Mouse (Mus musculus) midbrain, embryonic 16.5 days (tissue): ENCODE results near the gene 4930518I15Rik. TPM values are rescaled to one million over a fixed set of nuclear protein-coding genes. Genes with fewer than 3 reads are reported as not detected.

Experiments used
- ATAC-seq: fragments of 200-750 bp; cut with Nextera tagmentation; 2 replicates; pipeline ENCODE4 v1.8.0; 2017; ENCODE audit warnings: moderate TSS enrichment
- H3K27ac ChIP-seq: fragments of 300-500 bp; sonication (generic); 2 replicates; pipeline ENCODE4 v1.5.1; 2014; ENCODE audit warnings: mild to moderate bottlenecking, low read length, mixed read lengths
- H3K27me3 ChIP-seq: fragments of 300-500 bp; sonication (generic); 2 replicates; pipeline ENCODE4 v1.6.1; 2014; ENCODE audit warnings: low read depth, low read length, mixed read lengths; ENCODE audit not compliant: control insufficient read depth, insufficient read depth
- H3K36me3 ChIP-seq: fragments of 300-500 bp; sonication (generic); 2 replicates; pipeline ENCODE4 v1.6.1; 2014; ENCODE audit warnings: mild to moderate bottlenecking, low read length, moderate library complexity, mixed read lengths; ENCODE audit not compliant: control insufficient read depth, insufficient read depth
- H3K4me1 ChIP-seq: fragments of 300-500 bp; sonication (generic); 2 replicates; pipeline ENCODE4 v1.6.1; 2014; ENCODE audit warnings: mild to moderate bottlenecking, low read length, mixed read lengths; ENCODE audit not compliant: control insufficient read depth, insufficient read depth
- H3K4me2 ChIP-seq: fragments of 300-500 bp; sonication (generic); 2 replicates; pipeline ENCODE4 v1.6.1; 2014; ENCODE audit warnings: mild to moderate bottlenecking, low read length, mixed read lengths
- H3K4me3 ChIP-seq: fragments of 300-500 bp; sonication (generic); 2 replicates; pipeline ENCODE4 v1.5.1; 2014; ENCODE audit warnings: low read depth, mild to moderate bottlenecking, low read length, moderate library complexity, mixed read lengths
- H3K9ac ChIP-seq: fragments of 300-500 bp; sonication (generic); 2 replicates; pipeline ENCODE4 v1.6.1; 2014; ENCODE audit warnings: low read depth, low read length, mixed read lengths
- H3K9me3 ChIP-seq: fragments of 300-500 bp; sonication (generic); replicated peaks from 2 replicates; pipeline ENCODE4 v1.6.1; 2014; ENCODE audit warnings: mild to moderate bottlenecking, low read length, mixed read lengths; ENCODE audit not compliant: control insufficient read depth, poor library complexity, severe bottlenecking
- WGBS: fragments of 180-500 bp; shearing (Covaris S2); extraction: QIAGEN DNeasy Blood & Tissue Kit; methylation state at CpG from one replicate; pipeline ENCODE4 v1.1.7; 2014; 5-methylcytosine and 5-hydroxymethylcytosine counted together
- polyA plus RNA-seq: library from polyadenylated mRNA; unstranded; fragments of >200 nt; fragmentation: Nextera tagmentation; extraction: Ambion mirVana; gene quantifications from 2 replicates; pipeline ENCODE4 v1.2.1, GENCODE M21; 2015

Gene 4930518I15Rik
- polyA plus RNA-seq, 1 experiment from 2014 or later: 10.2 TPM

DNA sequence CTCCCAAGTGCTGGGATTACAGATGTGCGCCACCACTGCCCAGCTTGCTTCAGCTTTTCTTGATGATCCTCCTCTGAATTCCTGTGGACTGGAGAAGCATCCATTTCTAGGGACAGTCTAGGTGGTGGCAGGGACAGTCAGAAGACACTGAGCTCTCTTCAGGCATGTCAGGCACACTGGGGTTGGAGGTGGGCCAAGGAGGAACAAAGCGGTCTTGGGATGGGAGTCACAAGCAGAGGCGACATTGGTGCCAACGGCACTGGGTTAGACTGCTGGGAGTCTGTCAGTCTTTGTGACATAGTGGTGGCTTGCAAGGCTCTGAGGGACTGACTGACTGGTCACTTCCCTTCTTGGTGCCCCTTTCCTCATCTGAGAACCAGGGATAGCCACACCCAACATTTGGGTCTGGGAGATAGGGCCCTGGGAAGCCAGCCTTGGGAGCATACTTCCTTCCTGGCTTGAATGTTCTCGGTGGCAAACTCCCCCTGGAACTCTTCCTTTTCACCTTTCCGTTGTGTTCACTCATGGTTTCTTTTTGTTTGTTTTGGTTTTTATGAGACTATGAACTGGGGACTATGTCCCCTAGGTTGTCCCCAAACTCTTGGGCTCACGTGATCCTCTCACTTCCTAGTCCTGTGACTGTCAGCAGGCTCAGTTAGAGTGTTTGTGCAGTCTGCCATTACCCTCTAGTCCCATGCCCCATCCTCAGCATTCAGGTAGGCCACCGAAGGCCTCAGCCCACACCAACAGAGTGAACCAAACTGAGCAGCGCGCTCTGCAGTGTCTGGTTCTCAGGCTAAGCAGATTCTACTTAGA, 26.9 kb upstream of the 4930518I15Rik start:
- WGBS: 91% methylated on average over 10 of the region's 10 CpGs
- Histone ChIP-seq H3K36me3 (no peaks in the 10 kb centered on the region), H3K4me3 (no peak overlapping the region), H3K4me1 (no peaks in the 10 kb centered on the region), H3K4me2 (no peak overlapping the region), H3K9me3 (no peaks in the 10 kb centered on the region), H3K9ac (no peak overlapping the region), H3K27me3 (no peaks in the 10 kb centered on the region), H3K27ac (no peak overlapping the region)
- ATAC-seq: no peak

DNA sequence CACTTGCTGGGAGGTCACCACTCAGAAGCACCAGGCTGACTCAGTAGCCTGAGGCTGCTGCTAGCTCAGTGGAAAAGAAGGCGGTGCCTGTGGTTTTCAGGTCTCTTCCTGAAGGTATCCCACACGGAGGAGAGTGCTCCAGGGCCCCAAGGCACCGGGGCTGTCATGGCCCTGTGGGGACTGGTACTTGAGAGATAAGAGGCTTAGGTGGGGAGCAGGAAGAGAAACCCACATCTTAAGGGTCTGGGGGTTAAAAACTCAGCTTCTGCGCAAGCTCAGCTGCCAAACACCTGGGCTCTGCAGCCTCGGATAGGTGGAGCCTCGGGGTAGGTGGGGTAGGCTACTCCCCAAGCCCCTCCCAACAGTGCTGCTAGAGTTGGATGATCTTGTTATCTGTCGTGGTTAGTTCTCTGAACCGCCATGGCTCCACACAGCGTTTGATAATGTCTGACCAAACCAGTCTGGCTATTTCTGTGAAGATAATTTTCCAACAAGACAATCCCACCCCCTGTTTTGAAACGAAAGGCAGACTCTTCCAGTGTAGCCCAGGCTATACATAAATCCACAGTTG, 24.8 kb upstream of the 4930518I15Rik start:
- WGBS: 49% methylated on average over 10 of the region's 10 CpGs
- ATAC-seq: no peak

DNA sequence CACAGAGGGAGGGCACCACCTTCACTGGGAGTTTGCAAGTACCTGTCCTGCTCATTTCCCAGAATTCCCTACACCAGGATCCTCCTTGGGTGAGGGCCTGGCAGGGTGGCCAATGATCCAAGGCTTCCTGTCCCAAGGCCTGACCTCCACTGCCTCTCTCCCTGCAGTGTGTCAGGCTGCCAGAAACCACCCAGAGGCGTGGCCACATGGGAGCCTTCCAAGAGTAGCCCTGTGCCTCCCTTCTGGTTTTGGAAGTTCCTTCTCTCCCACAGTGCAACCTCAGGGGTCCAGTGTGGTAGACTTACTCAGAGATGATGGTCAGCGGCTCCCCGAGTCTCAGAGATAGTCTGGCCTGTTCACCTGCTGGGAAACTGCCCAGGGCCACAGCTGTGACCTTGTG, 21.8 kb upstream of the 4930518I15Rik start:
- ATAC-seq: no peak
- H3K9me3 ChIP-seq: no peaks in the 10 kb centered on the region
- no peak overlapping the region for H3K4me2 ChIP-seq
- 0 out of 2 replicates have a peak, but pooled peaks cover 2% of the 10 kb centered on the region for H3K36me3 ChIP-seq
- no peaks in the 10 kb centered on the region for H3K4me1 ChIP-seq
- H3K27ac ChIP-seq: no peak overlapping the region
- H3K4me3 ChIP-seq: no peak overlapping the region
- WGBS: 83% methylated on average over 3 of the region's 3 CpGs
- no peak overlapping the region for H3K9ac ChIP-seq
- no peaks in the 10 kb centered on the region for H3K27me3 ChIP-seq

More for the DNA sequence above, 24.8 kb upstream of the 4930518I15Rik start:
- no peak overlapping the region for H3K4me3 ChIP-seq
- H3K27me3 ChIP-seq: no peaks in the 10 kb centered on the region
- H3K36me3 ChIP-seq: no peaks in the 10 kb centered on the region
- no peak overlapping the region for H3K27ac ChIP-seq
- no peak overlapping the region for H3K4me2 ChIP-seq
- H3K9me3 ChIP-seq: no peaks in the 10 kb centered on the region
- no peaks in the 10 kb centered on the region for H3K4me1 ChIP-seq
- H3K9ac ChIP-seq: no peak overlapping the region

DNA sequence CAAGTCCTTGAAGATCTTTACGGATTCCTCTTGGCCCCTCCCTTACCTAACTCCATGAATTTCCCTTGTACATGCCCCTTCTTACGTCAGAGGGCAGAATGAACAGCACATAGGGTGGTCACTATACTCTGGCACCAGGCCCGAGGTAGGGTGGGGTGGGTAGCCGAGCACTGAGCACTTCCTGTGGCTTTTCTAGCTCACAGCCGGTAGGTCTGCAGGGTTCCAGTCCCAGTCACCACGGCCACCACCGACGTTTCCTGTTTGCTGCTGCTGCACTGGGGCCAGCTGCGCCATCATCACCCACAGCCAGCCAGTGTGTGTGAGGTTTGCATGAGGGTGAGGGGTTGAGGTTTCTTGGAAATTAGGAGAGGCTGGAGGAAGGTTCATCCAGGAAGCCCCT, 20.0 kb upstream of the 4930518I15Rik start:
- no peak overlapping the region for H3K27ac ChIP-seq
- no peak overlapping the region for H3K4me3 ChIP-seq
- H3K9ac ChIP-seq: no peak overlapping the region
- H3K4me1 ChIP-seq: no peaks in the 10 kb centered on the region
- no peaks in the 10 kb centered on the region for H3K27me3 ChIP-seq
- 72% methylated on average over 9 of the region's 9 CpGs for WGBS
- no peaks in the 10 kb centered on the region for H3K9me3 ChIP-seq
- H3K36me3 ChIP-seq: peaks cover 9% of the 10 kb centered on the region; the same call in 1 of the 2 replicates
- H3K4me2 ChIP-seq: no peak overlapping the region
- no peak for ATAC-seq

DNA sequence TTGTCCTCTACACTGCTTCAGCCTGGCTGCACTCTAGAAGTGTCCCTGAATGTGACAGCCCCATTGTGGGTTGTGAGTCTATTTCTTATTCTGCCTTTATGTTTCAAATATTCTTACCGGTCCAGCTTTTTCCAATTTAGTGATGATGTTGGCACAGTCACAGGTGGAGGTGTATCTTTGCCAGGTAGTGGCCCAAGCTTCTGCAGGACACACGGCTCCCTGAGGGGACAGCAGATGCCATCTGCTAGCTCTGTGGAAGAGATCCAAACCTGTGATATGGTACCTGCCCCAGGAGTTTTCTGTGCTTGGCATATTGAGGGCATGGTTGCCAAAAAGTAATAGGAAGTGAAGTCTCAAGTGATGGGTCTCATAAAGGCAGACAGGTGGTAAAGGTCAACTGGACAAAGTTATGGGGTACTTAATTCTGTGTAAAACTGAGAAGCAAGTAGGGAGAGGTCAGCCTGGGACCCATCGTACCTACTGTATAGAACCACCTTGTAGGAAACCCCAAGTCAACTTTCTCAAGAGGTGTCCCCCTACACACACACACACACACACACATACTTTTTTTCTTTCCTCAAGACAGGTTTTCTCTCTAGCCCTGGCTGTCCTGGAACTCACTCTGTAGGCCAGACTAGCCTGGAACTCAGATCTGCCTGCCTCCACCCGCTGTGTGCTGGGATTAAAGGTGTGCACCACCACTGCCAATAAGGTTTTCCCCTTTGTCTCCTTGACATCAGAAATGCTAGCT, 17.2 kb upstream of the 4930518I15Rik start:
- ATAC-seq: no peak
- no peaks in the 10 kb centered on the region for H3K27me3 ChIP-seq
- H3K4me3 ChIP-seq: no peak overlapping the region
- no peaks in the 10 kb centered on the region for H3K4me1 ChIP-seq
- WGBS: 95% methylated on average over 4 of the region's 4 CpGs
- H3K9me3 ChIP-seq: no peaks in the 10 kb centered on the region
- no peak overlapping the region for H3K9ac ChIP-seq
- H3K4me2 ChIP-seq: no peak overlapping the region
- peaks cover 11% of the 10 kb centered on the region for H3K36me3 ChIP-seq
- no peak overlapping the region for H3K27ac ChIP-seq

DNA sequence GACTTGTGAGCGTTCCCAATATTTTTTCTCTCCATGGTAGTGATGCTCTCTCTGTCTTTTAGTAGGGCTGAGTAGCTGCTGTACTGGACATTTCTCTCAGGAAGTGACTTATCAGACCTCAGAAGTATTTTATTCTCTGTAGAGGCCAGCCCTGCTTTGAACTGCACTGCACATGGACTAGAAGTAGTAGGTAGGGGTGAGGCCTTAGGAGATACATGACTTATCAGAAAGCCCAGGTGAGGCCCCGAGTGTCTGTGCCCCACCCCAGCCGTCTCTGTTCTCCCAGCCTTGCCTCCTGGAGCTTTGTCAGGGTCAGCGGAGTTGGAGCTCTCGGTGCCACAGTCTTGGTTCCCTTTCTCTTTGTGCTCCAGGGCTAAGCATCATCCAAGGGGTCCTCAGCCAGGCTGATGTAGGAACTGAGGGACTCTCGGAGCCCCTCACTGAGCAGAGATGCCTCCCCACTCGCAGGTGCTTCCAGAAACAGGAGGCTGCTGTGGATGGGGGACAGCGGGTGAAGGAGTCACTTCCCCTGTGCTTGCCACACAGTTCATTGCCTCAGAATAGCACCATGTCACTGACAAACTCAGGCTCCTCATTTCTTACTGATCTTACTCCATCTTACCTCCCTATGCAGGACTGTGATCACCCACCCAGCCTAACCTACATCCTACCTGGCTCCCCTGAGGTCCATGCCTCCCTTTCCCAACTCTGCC, 16.5 kb upstream of the 4930518I15Rik start:
- no peak overlapping the region for H3K4me3 ChIP-seq
- H3K36me3 ChIP-seq: peaks cover 11% of the 10 kb centered on the region
- no peak for ATAC-seq
- H3K9ac ChIP-seq: no peak overlapping the region
- H3K4me1 ChIP-seq: no peaks in the 10 kb centered on the region
- H3K27ac ChIP-seq: no peak overlapping the region
- no peak overlapping the region for H3K4me2 ChIP-seq
- WGBS: 95% methylated on average over 8 of the region's 8 CpGs
- no peaks in the 10 kb centered on the region for H3K9me3 ChIP-seq
- H3K27me3 ChIP-seq: no peaks in the 10 kb centered on the region

DNA sequence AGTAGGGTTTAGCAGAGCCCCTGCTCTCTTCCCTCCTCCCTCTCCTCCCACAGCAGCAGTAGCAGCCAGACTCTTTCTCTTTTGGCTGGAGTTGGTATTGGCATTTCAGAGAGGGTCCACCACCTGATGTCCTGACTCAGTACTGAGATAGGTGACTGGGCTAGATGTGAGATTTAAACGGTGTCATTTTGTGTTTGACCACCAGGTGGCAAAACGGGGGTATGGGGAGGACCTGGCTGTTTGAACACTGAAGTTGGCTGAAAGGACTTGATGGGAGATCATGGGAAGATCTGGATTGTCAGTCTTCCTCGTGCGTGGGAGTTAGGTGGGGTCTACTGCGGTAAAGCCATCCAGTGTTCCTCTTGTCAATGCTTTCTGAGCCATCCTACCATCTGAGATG, 15.9 kb upstream of the 4930518I15Rik start:
- H3K4me1 ChIP-seq: no peaks in the 10 kb centered on the region
- peaks cover 11% of the 10 kb centered on the region for H3K36me3 ChIP-seq
- no peak overlapping the region for H3K9ac ChIP-seq
- H3K27me3 ChIP-seq: no peaks in the 10 kb centered on the region
- no peak overlapping the region for H3K4me2 ChIP-seq
- 30% methylated on average over 5 of the region's 5 CpGs for WGBS
- no peak overlapping the region for H3K4me3 ChIP-seq
- H3K27ac ChIP-seq: no peak overlapping the region
- no peaks in the 10 kb centered on the region for H3K9me3 ChIP-seq
- no peak; the same call in 1 of the 2 replicates for ATAC-seq

DNA sequence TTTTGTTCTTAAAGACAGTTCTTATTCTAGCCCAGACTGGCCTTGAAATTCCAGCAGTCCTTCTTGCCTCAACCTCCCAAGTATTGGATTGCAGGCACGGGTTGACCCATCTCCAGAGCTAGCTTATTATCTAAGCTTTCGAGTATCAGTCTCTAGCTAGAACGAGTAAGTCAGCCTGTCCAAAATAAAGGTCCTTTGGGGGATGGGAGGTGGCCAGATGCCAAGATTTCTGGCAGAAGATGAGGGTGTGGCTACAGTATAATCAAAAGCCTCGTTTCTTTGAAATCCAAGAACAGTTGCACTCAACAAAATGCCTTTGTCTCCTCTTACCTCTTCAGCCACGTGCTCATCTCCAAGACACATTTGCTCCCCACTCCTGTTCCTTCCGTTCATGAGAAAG, 12.8 kb upstream of the 4930518I15Rik start:
- H3K9me3 ChIP-seq: no peaks in the 10 kb centered on the region
- no peak overlapping the region for H3K4me3 ChIP-seq
- no peaks in the 10 kb centered on the region for H3K4me1 ChIP-seq
- peaks cover 14% of the 10 kb centered on the region for H3K36me3 ChIP-seq
- no peak overlapping the region for H3K27ac ChIP-seq
- WGBS: 60% methylated on average over 6 of the region's 6 CpGs
- H3K9ac ChIP-seq: no peak overlapping the region
- no peak for ATAC-seq
- H3K27me3 ChIP-seq: no peaks in the 10 kb centered on the region
- H3K4me2 ChIP-seq: no peak overlapping the region
